Mouse (Mus musculus): ENCODE measurements around the gene Spin1. TPM values are rescaled to one million over a fixed set of nuclear protein-coding genes. Genes with fewer than 3 reads are reported as not detected.
A peak's percentile ranks its signal among the peaks of the same experiment; 100 is the strongest.

Gene Spin1
- polyA plus RNA-seq, 1 experiment: not detected

DNA sequence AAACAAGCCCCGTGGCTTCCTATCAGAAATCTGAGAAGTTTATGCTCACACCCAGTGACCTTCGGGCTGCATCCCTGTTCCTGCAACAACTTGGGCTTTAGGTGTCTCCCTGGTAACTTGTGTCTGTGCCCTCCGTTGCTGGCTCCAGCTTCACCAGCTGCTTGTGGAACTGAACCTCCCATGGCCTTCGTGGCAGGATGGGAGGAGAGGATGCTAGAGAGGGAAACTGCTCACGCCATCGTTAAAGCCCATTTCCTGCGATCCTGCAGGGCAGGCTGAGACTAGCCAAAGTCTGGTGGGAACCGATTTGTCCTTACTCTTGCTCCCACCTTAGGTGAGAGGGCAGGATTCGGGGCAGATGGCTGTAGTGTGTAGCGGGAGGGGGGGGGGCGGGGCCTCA lies 66.0 kb downstream of the Spin1 start:
- WGBS: 69% methylated on average over 11 of the region's 11 CpGs
- no peak overlapping the region for H3K4me3 ChIP-seq (ENCODE audit: insufficient read depth, low read depth, low read length)
- H3K27ac ChIP-seq (ENCODE audit: insufficient read depth, low read depth, low read length): no peak overlapping the region
- TF ChIP-seq POLR2A (IDR thresholded peaks at IDR 0.05; ENCODE audit: insufficient read depth, low read depth, low read length): no peak
- TF ChIP-seq CTCF (IDR thresholded peaks at IDR 0.05; ENCODE audit: insufficient read depth, low read depth, low read length): no peak
- peaks cover 18% of the 10 kb centered on the region for H3K4me1 ChIP-seq (ENCODE audit: control insufficient read depth, insufficient read depth, low read length)

DNA sequence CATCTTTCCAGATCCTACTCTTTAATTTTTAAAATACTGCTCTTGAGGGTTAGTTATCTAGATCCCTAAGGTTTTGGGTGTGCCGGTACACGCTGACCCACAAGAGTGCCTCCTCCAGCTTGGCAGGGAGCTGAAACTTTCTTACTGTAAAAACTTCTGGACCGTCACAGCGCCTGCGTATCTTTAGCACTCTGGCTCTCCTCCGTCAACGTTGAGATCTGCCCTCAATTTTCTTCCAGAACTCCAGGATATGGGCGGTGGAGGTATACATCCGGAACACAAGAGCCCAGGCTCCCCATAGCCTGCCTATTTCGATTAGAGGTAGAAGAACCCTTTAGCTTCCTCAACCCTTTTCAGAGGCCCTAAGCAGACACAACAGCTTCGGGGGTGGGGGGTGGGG lies 69.5 kb downstream of the Spin1 start:
- Histone ChIP-seq H3K27ac (ENCODE audit: insufficient read depth, low read depth, low read length) (no peak overlapping the region), H3K4me1 (ENCODE audit: control insufficient read depth, insufficient read depth, low read length) (peaks cover 17% of the 10 kb centered on the region), H3K4me3 (ENCODE audit: insufficient read depth, low read depth, low read length) (no peak overlapping the region)
- WGBS: 48% methylated on average over 11 of the region's 11 CpGs
- TF ChIP-seq POLR2A (IDR thresholded peaks at IDR 0.05; ENCODE audit: insufficient read depth, low read depth, low read length): no peak

DNA sequence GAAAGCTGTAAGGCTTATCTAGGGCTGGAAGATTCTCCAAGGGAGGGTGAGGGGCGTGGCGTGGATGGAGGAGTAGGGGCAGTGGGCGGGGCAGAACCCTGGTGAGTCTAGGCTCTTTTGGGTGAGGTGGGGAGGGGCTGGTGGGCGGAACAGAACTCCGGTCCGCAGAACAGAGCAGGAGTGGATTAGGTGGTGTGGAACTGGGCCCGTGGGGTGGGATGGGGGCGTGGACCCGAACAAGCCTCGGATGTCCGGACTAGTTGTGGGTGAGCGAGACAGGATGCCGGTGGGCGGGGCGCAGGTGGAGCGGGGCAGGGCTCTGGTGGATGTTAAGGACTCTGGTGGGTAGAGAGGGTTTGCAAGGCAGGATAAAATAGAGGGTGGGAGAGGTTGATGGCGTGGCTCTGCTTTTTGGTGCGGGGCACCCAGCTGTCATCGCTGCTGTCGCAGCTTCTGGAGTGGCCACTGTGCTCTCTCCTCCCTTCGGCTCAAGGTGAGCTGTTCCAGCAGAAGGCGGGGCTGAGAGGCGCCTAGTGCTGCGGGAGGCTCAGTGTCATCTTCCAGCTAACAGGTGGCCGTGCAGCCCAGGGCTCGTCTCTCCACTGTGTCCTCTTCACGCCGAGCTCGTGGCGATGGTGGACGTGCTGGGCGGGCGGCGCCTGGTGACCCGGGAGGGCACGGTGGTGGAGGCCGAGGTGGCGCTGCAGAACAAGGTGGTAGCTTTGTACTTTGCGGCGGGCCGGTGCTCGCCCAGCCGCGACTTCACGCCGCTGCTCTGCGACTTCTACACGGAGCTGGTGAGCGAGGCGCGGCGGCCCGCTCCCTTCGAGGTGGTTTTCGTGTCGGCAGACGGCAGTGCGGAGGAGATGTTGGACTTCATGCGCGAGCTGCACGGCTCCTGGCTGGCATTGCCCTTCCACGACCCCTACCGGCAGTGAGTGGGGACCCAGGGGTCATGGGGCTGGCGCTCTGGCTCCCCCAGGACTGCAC lies 70.3 kb downstream of the Spin1 start, which contains the start of gene Nxnl2:
TSS of gene Nxnl2 (plus strand) at position 332 of the 990 bp plus-strand sequence.
- 2% methylated on average over 64 of the region's 64 CpGs for WGBS
- no peak within 1 kb of the TSS for H3K27ac ChIP-seq (ENCODE audit: insufficient read depth, low read depth, low read length)
- TF ChIP-seq POLR2A (IDR thresholded peaks at IDR 0.05; ENCODE audit: insufficient read depth, low read depth, low read length) (no peak), CTCF (IDR thresholded peaks at IDR 0.05; ENCODE audit: insufficient read depth, low read depth, low read length) (no peak)
- peak within 1 kb of the TSS; percentile 39 for H3K4me3 ChIP-seq (ENCODE audit: insufficient read depth, low read depth, low read length)
- H3K4me1 ChIP-seq (ENCODE audit: control insufficient read depth, insufficient read depth, low read length): peaks cover 17% of the 10 kb centered on the region

DNA sequence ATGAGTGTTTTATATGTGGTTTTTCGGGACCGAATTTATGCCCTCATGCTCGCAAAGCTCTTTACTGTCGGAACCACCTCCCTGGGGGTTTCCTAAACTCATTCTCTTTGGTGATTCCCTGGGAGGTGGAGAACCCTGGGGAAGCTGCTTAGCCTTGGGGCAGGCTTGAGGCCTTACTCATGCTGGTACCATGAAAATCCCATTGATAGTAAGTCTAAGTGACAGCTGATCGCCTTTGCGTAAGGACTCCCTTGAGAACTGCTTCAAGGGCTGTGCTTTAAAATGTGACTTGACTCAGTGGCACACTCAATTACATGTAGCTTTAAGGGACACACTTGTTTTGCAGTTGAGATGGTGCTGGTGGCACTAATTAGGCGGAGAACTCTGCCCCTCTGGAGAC lies 71.9 kb downstream of the Spin1 start:
- Histone ChIP-seq H3K4me1 (ENCODE audit: control insufficient read depth, insufficient read depth, low read length) (peaks cover 17% of the 10 kb centered on the region), H3K27ac (ENCODE audit: insufficient read depth, low read depth, low read length) (no peak overlapping the region), H3K4me3 (ENCODE audit: insufficient read depth, low read depth, low read length) (no peak overlapping the region)
- 97% methylated on average over 7 of the region's 7 CpGs for WGBS
- TF ChIP-seq POLR2A (IDR thresholded peaks at IDR 0.05; ENCODE audit: insufficient read depth, low read depth, low read length) (no peak), CTCF (IDR thresholded peaks at IDR 0.05; ENCODE audit: insufficient read depth, low read depth, low read length) (no peak)

DNA sequence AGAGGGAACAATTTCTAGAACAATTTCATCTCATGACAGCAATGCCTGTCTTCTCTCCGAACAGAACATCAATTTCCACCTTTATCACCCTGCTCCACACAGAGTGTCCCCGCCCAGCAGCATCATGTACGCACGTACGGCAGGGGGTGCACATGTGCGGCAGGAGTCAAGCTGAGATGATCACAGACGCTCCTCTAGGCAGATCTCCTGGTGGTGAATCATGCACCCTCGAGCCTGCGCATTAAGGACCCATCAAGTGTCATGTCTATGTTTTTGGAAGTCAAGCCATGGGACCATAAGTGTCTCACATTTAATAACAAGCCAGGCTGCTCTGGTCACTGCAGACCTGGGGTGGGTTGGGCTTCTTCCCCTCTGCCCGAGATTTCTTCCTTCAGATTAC lies 78.3 kb downstream of the Spin1 start:
- no peak overlapping the region for H3K27ac ChIP-seq (ENCODE audit: insufficient read depth, low read depth, low read length)
- no peak overlapping the region for H3K4me3 ChIP-seq (ENCODE audit: insufficient read depth, low read depth, low read length)
- 54% methylated on average over 10 of the region's 10 CpGs for WGBS
- no peak for TF ChIP-seq POLR2A (IDR thresholded peaks at IDR 0.05; ENCODE audit: insufficient read depth, low read depth, low read length)
- TF ChIP-seq CTCF (IDR thresholded peaks at IDR 0.05; ENCODE audit: insufficient read depth, low read depth, low read length): no peak
- H3K4me1 ChIP-seq (ENCODE audit: control insufficient read depth, insufficient read depth, low read length): no peaks in the 10 kb centered on the region

DNA sequence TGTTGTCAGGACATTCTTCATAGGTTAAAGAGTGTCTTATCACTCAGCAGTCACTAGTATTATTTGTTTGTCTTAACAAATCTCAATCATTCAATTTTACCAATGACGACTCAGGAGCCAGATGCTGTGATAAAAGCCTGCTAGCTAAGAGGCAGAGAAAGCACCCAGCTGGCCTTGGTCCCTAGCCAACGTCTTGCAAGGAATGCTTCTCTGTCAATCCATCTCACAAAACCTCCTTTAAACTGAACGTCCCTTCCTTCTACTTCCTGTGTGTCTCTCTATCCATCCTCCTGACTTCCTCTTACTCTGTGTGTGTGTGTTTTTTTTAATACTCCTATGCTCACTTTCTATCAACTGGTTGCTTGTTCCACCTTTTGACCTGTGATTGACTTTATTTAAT lies 78.7 kb downstream of the Spin1 start:
- WGBS: 37% methylated on average over 3 of the region's 3 CpGs
- Histone ChIP-seq H3K27ac (ENCODE audit: insufficient read depth, low read depth, low read length) (no peak overlapping the region), H3K4me3 (ENCODE audit: insufficient read depth, low read depth, low read length) (no peak overlapping the region), H3K4me1 (ENCODE audit: control insufficient read depth, insufficient read depth, low read length) (no peaks in the 10 kb centered on the region)
- TF ChIP-seq POLR2A (IDR thresholded peaks at IDR 0.05; ENCODE audit: insufficient read depth, low read depth, low read length) (no peak), CTCF (IDR thresholded peaks at IDR 0.05; ENCODE audit: insufficient read depth, low read depth, low read length) (no peak)

DNA sequence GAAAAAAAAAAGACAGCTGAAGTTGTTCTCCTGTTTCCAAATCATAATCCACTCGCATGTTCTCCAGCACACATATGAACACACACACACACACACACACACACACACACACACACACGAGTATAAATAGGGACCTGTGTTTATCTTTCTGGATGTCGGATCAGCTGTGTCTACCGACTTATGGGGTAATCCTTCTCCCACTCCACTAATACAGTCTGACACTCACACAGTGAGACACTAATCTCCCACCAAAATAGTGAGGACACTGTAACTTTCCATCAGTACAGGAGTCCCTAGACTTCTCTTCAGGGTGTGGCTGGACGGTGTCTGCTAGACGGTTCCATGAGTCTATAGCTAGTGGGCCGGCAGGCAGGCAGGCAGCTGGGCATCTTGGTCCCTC lies 81.6 kb downstream of the Spin1 start:
- no peaks in the 10 kb centered on the region for H3K4me1 ChIP-seq (ENCODE audit: control insufficient read depth, insufficient read depth, low read length)
- no peak overlapping the region for H3K4me3 ChIP-seq (ENCODE audit: insufficient read depth, low read depth, low read length)
- no peak overlapping the region for H3K27ac ChIP-seq (ENCODE audit: insufficient read depth, low read depth, low read length)
- 89% methylated on average over 7 of the region's 7 CpGs for WGBS
- no peak for TF ChIP-seq CTCF (IDR thresholded peaks at IDR 0.05; ENCODE audit: insufficient read depth, low read depth, low read length)
- TF ChIP-seq POLR2A (IDR thresholded peaks at IDR 0.05; ENCODE audit: insufficient read depth, low read depth, low read length): no peak

DNA sequence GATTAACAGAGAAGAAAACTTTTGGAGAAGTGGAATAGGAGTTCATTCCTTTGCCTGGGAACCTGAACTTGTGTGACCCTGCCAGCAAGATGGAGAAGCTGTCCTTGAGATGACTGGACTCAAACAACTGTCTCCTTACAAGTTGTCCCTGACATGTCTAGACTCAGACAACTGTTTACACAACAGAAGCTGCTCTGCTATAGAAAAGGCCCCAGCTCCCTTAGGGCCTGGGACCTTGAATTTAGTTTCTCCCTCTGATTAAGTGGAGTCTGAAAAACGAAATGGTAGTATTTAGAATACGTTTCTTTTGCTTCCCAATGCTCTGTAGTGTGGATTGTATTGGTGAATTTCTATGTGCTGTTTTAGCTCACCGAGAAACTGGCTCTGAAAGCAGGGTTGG lies 84.2 kb downstream of the Spin1 start:
- WGBS: 82% methylated on average over 3 of the region's 3 CpGs
- no peak for TF ChIP-seq CTCF (IDR thresholded peaks at IDR 0.05; ENCODE audit: insufficient read depth, low read depth, low read length)
- no peak for TF ChIP-seq POLR2A (IDR thresholded peaks at IDR 0.05; ENCODE audit: insufficient read depth, low read depth, low read length)
- Histone ChIP-seq H3K4me3 (ENCODE audit: insufficient read depth, low read depth, low read length) (no peak overlapping the region), H3K4me1 (ENCODE audit: control insufficient read depth, insufficient read depth, low read length) (no peaks in the 10 kb centered on the region), H3K27ac (ENCODE audit: insufficient read depth, low read depth, low read length) (no peak overlapping the region)

DNA sequence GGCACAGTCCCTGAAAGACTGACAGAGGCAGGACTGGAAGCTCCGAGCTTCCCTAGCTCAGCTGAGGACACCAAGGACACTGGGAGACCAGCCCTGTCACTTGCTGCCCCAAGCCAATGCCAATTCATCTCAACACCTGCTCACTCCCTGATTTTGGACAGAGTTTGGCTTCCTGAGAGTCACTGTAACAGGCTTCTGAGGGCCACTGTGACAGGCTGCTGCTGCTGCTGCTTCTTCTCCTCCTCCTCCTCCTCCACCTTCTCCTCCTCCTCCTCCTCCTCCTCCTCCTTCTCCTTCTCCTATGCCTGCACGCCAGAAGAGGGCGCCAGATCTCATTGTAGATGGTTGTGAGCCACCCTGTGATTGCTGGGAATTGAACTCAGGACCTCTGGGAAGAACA lies 89.7 kb downstream of the Spin1 start:
- WGBS: 73% methylated on average over 3 of the region's 3 CpGs
- Histone ChIP-seq H3K4me1 (ENCODE audit: control insufficient read depth, insufficient read depth, low read length) (no peaks in the 10 kb centered on the region), H3K4me3 (ENCODE audit: insufficient read depth, low read depth, low read length) (no peak overlapping the region), H3K27ac (ENCODE audit: insufficient read depth, low read depth, low read length) (no peak overlapping the region)
- TF ChIP-seq CTCF (IDR thresholded peaks at IDR 0.05; ENCODE audit: insufficient read depth, low read depth, low read length): no peak
- no peak for TF ChIP-seq POLR2A (IDR thresholded peaks at IDR 0.05; ENCODE audit: insufficient read depth, low read depth, low read length)
